Mouse (Mus musculus) lung, adult 2 months (tissue): ENCODE data around the gene Ethe1. TPM values are rescaled to one million over a fixed set of nuclear protein-coding genes. Genes with fewer than 3 reads are reported as not detected.

ENCODE experiments used
- DNase-seq: peaks from one replicate; pipeline ENCODE4 v3.0.0; 2022
- H3K4me1 ChIP-seq: fragments of 200-500 bp; 2 replicates; pipeline ENCODE4 v1.6.1; 2011; ENCODE audit warnings: low read length; ENCODE audit not compliant: control insufficient read depth, insufficient read depth
- H3K4me3 ChIP-seq: fragments of 200-500 bp; replicated peaks from 2 replicates; pipeline ENCODE3; 2011; ENCODE audit warnings: low read depth, mild to moderate bottlenecking, control low read depth, low read length; ENCODE audit errors: extremely low read depth
- CTCF ChIP-seq: fragments of 200-500 bp; IDR thresholded peaks from 2 replicates; pipeline ENCODE4 v1.5.1; 2011; ENCODE audit warnings: mild to moderate bottlenecking, low read length, control low read depth; ENCODE audit not compliant: insufficient read depth
- POLR2A ChIP-seq: fragments of 200-500 bp; IDR thresholded peaks from 2 replicates; pipeline ENCODE4 v1.6.1; 2011; ENCODE audit warnings: low read depth, mild to moderate bottlenecking, control low read depth, low read length, borderline replicate concordance; ENCODE audit errors: extremely low read depth
- WGBS: fragments of 180-500 bp; shearing (Covaris S2); methylation state at CpG from one replicate; pipeline ENCODE4 v1.1.7; 2018; 5-methylcytosine and 5-hydroxymethylcytosine counted together
- polyA plus RNA-seq: library from polyadenylated mRNA; depleted of rRNA; stranded (reverse); fragments of >200 nt; gene quantifications from 2 replicates; pipeline ENCODE4 v1.2.3, GENCODE M21; 2012; rRNA removed

Ethe1 gene
- 20.2 and 24.5 TPM in 2 replicates for polyA plus RNA-seq

DNA sequence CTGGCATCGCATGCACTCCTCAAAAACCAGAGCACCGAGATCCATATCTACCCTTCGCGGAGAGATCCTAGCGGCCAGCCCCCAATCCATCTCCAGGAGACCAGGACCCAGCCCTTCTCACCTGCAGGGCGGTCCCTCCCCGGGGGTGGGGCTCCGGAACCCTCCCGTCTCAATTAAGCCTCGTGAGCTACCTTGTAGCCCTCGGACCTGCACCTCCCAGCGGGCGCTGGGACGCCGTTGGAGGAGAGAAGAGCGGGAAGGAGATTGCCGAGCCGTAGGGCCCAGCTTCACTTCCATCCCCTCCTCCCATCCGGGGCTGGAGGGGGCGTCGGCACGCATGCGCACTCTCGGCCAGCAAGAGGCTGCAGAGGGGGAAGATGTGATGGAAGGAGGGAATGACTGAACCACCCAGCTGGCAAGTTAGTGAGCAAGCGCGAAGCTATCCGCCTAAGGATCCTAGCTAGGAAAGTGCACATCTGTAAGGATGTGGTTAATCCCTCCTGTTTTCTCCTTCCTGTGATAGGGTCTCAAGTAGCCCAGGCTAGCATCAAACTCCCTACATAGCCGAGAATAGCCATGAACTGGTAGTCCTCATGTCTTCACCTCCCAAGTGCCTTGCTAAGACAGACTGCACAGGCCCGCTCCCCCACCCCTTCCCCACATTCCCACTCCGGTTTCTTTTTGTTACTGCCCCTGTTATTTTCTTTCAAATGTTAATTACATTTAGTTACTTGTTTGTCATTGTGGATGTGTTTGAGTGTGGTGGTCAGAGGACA is at the start of gene Ethe1, which contains the start of gene Zfp575:
Gene Ethe1, plus strand, starts transcription at position 214 of the 776 bp plus-strand sequence.
Gene Zfp575, minus strand, starts transcription at position 312 of the 776 bp plus-strand sequence.
- peak; percentile 15; the same call in 1 of the 2 replicates for TF ChIP-seq POLR2A
- TF ChIP-seq CTCF: no peak
- H3K4me1 ChIP-seq: peaks cover 7% of the 10 kb centered on the region; the same call in 1 of the 2 replicates
- 12% methylated on average over 30 of the region's 30 CpGs for WGBS
- H3K4me3 ChIP-seq: peak within 1 kb of the TSS; percentile 25
- no peak for DNase-seq

DNA sequence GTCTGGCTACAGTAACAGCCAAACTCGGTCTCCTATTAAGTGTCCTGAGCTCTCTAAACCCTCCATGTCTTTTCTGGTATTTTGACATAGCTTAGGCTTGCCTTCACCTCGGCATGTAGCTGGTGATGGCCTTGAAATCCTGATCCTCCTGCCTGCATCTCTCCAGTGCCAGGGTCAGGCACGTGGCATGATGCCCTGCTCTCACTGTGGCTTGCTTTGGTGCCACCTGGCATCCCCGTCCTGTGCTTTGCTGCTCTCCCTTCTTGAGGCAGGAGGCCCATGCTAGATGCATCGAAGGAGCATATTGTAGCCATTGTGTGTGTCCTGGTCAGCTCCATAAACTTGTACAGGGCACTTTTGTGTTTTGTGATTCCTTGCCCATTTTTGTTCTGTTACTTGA is 49.8 kb upstream of the Ethe1 start:
- WGBS: 68% methylated on average over 5 of the region's 5 CpGs
- H3K4me3 ChIP-seq: no peak overlapping the region
- no peaks in the 10 kb centered on the region for H3K4me1 ChIP-seq
- DNase-seq: no peak
- TF ChIP-seq POLR2A (no peak), CTCF (no peak)

DNA sequence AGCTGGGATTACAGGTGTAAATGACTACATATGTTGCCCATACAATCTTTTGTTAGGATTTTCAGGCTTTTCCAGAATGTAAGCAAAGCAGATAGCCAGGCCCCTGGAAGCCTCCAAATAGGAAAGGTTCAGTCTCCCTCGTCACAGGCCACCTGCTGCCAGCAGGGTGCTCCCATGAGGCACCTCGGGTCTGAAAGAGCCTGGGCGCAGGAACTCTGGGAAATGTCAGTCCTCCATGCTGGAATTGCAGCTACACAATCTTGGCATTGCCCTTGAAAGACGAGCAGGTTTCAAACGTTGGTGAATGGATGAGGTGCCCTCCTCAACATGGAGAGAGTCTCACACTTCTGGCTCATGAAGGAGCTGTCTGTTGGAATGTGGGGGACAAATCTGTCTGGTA is 49.2 kb upstream of the Ethe1 start:
- 40% methylated on average over 5 of the region's 5 CpGs for WGBS
- DNase-seq: no peak
- TF ChIP-seq POLR2A: no peak
- TF ChIP-seq CTCF: no peak
- Histone ChIP-seq H3K4me3 (no peak overlapping the region), H3K4me1 (no peaks in the 10 kb centered on the region)

GRCm38 (mm10) chr7:24538701-24539100 is 48.6 kb upstream of the Ethe1 start:
- TF ChIP-seq POLR2A (no peak), CTCF (no peak)
- Histone ChIP-seq H3K4me3 (no peak overlapping the region), H3K4me1 (no peaks in the 10 kb centered on the region)
- DNase-seq: no peak
- WGBS: 73% methylated on average over 5 of the region's 5 CpGs

- Histone ChIP-seq H3K4me1 (no peaks in the 10 kb centered on the region), H3K4me3 (no peak overlapping the region)
- 80% methylated on average over 4 of the region's 4 CpGs for WGBS
- TF ChIP-seq POLR2A (no peak), CTCF (no peak)
- no peak for DNase-seq
These were observed 47.7 kb upstream of the Ethe1 start for GRCm38 (mm10) chr7:24539686-24540085.

DNA sequence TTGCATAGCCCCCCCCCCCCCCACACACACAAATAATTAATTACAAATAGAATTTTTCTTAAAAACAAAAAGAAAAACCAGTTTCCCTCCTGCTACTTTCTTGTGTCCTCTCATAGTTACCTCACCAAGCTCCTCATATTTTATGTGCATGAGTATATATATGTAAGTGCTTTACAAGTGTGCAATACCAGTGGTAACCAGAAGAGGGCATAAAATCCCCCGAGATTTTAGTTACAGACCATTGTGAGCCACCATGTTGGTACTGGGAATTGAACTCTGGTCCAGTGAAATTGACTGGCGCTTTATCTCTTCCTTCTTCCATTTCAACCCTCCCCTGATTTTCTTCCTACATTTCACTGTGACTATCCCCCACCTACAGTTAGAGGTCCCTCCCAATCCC is 42.8 kb upstream of the Ethe1 start:
- Histone ChIP-seq H3K4me3 (no peak overlapping the region), H3K4me1 (0 out of 2 replicates have a peak, but pooled peaks cover 2% of the 10 kb centered on the region)
- DNase-seq: no peak
- 83% methylated on average over 2 of the region's 2 CpGs for WGBS
- TF ChIP-seq CTCF (no peak), POLR2A (no peak)

GRCm38 (mm10) chr7:24546068-24546614 is 41.2 kb upstream of the Ethe1 start, which contains the start of the genes Pinlyp and Xrcc1:
Pinlyp (minus strand) TSS chr7:24546118.
Xrcc1 (plus strand) TSS chr7:24546289.
- WGBS: 35% methylated on average over 13 of the region's 13 CpGs
- TF ChIP-seq CTCF (no peak), POLR2A (no peak)
- Histone ChIP-seq H3K4me3 (peak within 1 kb of the TSS; percentile 97), H3K4me1 (0 out of 2 replicates have a peak, but pooled peaks cover 2% of the 10 kb centered on the region)
- peak; percentile 18 for DNase-seq

- 1% methylated on average over 57 of the region's 57 CpGs for WGBS
- Histone ChIP-seq H3K4me1 (0 out of 2 replicates have a peak, but pooled peaks cover 2% of the 10 kb centered on the region), H3K4me3 (peak overlapping the region; percentile 97)
- peak; percentile 98 for DNase-seq
- TF ChIP-seq CTCF (no peak), POLR2A (no peak)
These were observed 40.5 kb upstream of the Ethe1 start for GRCm38 (mm10) chr7:24546634-24547389.

DNA sequence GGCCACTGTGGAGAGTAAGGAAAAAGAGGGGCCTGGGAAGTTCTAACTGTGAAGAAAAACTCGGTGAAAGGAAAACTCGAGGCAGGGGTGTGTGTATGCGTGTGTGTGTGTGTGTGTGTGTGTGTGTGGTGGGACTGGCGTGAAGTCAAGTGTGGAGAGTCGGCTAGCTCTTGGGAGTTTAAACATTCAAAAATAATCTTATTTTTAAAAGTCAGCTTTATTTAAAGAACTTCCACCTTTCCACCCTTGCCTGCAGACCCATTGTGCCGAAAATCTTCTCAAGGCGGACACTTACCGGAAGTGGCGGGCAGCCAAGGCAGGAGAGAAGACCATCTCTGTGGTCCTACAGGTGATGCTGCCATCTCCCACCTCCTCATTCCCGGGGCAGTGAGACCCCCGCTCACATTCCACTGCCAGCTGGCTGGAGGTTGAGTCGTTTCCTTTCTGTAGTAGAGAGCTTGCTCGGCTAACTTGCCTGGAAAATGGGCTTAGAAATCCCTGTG is 39.8 kb upstream of the Ethe1 start:
- 21% methylated on average over 13 of the region's 13 CpGs for WGBS
- TF ChIP-seq CTCF (no peak), POLR2A (no peak)
- H3K4me3 ChIP-seq: peak overlapping the region; percentile 97

More for the DNA sequence above, 39.8 kb upstream of the Ethe1 start:
- no peak for DNase-seq
- 0 out of 2 replicates have a peak, but pooled peaks cover 2% of the 10 kb centered on the region for H3K4me1 ChIP-seq
